Mouse (Mus musculus): ENCODE measurements around the gene Mettl27. TPM values are rescaled to one million over a fixed set of nuclear protein-coding genes. Genes with fewer than 3 reads are reported as not detected.
A peak's percentile ranks its signal among the peaks of the same experiment; 100 is the strongest.

Mettl27 gene
- polyA plus RNA-seq, 1 experiment from 2014 or later: 11.1 TPM

DNA sequence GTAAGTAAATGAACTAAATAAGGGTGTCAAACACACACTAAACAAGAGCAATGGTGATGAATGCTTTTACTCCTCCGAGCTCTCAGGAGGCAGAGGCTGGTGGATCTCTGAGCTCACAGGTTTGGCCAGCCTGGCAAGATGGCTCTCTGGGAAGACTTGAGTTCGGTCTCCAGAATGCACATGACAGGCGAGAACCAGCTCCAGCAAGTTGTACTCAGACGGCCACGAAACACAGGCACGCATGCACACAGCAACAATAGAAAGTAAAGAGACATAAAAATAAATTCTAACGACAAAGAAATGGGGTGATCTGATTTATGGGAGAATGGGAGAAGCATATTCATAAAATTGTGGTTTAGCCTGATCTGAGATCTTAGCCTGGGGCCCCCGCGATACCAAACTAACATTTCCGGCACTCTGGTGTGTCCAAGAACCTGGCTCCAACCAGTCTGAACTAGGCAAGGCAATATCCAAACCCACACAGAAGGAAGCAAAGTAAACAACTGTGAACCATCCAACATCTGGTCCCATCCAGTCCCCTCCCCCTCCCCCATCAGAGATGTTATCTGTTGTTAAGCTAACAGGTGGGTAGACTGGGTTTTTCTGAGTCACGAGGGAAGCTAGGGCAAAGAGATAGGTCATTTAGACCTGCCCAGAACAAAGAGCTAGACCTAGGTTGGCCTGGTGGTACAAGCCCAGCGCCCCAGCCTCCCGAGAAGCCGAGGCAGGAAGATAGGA is 9.5 kb downstream of the Mettl27 start:
- no peak for ATAC-seq (replicated peaks; ENCODE audit: insufficient number of reproducible peaks, low FRiP score, low TSS enrichment)
- no peak overlapping the region for H3K9ac ChIP-seq (ENCODE audit: low read depth, low read length)
- H3K27me3 ChIP-seq (ENCODE audit: control insufficient read depth, insufficient read depth, low read length): peaks cover 18% of the 10 kb centered on the region
- no peak overlapping the region for H3K4me2 ChIP-seq
- H3K27ac ChIP-seq (ENCODE audit: low read depth, low read length): no peak overlapping the region
- 75% methylated on average over 14 of the region's 14 CpGs for WGBS (ENCODE audit: insufficient replicate concordance)
- H3K4me1 ChIP-seq (ENCODE audit: control insufficient read depth, insufficient read depth, low read length): peaks cover 8% of the 10 kb centered on the region
- no peaks in the 10 kb centered on the region for H3K36me3 ChIP-seq (ENCODE audit: control insufficient read depth, insufficient read depth, low read length)
- H3K9me3 ChIP-seq (replicated peaks; ENCODE audit: control insufficient read depth, low read length): no peaks in the 10 kb centered on the region
- no peak overlapping the region for H3K4me3 ChIP-seq (ENCODE audit: low read depth, low read length)

DNA sequence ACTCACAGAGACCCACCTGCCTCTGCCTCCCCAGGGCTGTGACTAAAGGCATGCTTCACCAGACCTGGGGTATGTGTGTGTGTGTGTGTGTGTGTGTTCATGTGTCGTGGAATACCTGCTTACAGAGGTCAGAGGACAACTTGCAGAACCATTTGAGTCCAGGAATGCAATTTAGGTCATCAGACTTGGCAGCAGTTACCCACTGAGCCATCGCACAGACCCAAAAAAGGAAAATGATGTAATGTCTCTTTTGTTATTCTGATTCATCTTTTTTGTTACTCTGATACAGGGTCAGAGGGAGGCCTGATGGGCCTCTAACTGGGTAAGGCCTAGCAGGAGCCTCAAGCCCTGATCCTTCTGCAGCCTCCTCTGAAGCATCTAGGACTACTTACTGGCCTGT is 10.6 kb downstream of the Mettl27 start:
- H3K27ac ChIP-seq (ENCODE audit: low read depth, low read length): no peak overlapping the region
- no peaks in the 10 kb centered on the region for H3K9me3 ChIP-seq (replicated peaks; ENCODE audit: control insufficient read depth, low read length)
- ATAC-seq (replicated peaks; ENCODE audit: insufficient number of reproducible peaks, low FRiP score, low TSS enrichment): no peak
- H3K27me3 ChIP-seq (ENCODE audit: control insufficient read depth, insufficient read depth, low read length): peaks cover 25% of the 10 kb centered on the region
- H3K4me3 ChIP-seq (ENCODE audit: low read depth, low read length): no peak overlapping the region
- no peak overlapping the region for H3K4me2 ChIP-seq
- H3K36me3 ChIP-seq (ENCODE audit: control insufficient read depth, insufficient read depth, low read length): no peaks in the 10 kb centered on the region
- peaks cover 12% of the 10 kb centered on the region for H3K4me1 ChIP-seq (ENCODE audit: control insufficient read depth, insufficient read depth, low read length)
- H3K9ac ChIP-seq (ENCODE audit: low read depth, low read length): no peak overlapping the region
- WGBS (ENCODE audit: insufficient replicate concordance): 86% methylated on average over 2 of the region's 2 CpGs

DNA sequence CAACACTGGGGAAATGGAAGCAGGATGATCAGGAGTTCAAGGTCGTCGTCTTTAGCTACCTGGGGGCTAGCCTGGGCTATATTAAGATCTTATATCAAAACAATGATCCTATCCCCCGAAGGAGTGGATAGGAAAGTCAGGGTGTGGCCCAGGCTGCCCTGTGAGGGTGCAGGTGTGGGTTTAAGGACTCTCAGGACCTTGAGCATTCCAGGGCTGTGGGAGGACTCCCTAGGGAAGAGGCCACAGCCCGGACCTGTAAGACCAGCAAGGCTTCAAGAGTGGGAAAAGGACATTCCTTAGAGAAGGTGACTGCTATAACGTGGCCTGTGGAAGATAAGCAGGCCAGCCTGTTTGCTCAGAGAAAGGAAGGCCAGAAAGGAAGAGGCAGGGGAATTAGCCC is 12.0 kb downstream of the Mettl27 start:
- Histone ChIP-seq H3K4me2 (no peak overlapping the region), H3K36me3 (ENCODE audit: control insufficient read depth, insufficient read depth, low read length) (no peaks in the 10 kb centered on the region), H3K4me3 (ENCODE audit: low read depth, low read length) (no peak overlapping the region), H3K9ac (ENCODE audit: low read depth, low read length) (no peak overlapping the region), H3K27me3 (ENCODE audit: control insufficient read depth, insufficient read depth, low read length) (peaks cover 25% of the 10 kb centered on the region), H3K4me1 (ENCODE audit: control insufficient read depth, insufficient read depth, low read length) (peaks cover 12% of the 10 kb centered on the region), H3K27ac (ENCODE audit: low read depth, low read length) (no peak overlapping the region), H3K9me3 (replicated peaks; ENCODE audit: control insufficient read depth, low read length) (no peaks in the 10 kb centered on the region)
- WGBS (ENCODE audit: insufficient replicate concordance): 50% methylated on average over 5 of the region's 5 CpGs
- ATAC-seq (replicated peaks; ENCODE audit: insufficient number of reproducible peaks, low FRiP score, low TSS enrichment): no peak

DNA sequence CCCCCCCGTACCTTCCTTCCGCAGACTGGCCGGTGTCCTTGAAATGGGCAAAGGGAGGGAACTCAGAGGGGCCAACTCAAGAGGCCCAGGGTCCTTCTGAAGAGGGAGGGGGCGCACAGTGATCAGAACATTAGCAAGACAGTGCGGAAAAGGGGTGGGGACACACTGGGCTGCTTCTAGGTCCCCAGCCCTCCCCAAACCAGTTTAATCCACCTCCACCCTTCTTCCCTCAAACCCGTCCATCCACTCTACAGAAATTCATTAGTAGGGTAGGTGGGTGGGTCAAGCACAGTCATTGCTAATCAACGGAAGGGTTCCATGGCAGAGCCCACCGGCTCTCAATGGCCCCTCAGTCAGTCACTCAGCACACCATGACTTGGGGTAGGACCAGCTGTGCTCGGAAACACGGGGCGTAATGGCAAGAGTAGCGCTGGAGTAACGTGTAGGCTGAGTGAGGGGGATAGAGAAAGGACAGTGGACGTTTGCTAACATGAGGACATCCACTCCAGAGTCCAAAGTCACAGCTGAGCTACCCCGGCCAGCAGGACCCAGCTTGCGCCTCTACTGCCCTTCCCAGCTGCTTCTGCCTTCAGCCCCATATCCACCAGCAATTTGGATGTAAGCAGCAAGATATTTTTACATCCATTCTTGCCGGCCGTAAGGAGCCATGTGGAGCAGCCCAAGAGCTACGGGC is 13.2 kb downstream of the Mettl27 start:
- Histone ChIP-seq H3K4me3 (ENCODE audit: low read depth, low read length) (no peak overlapping the region), H3K27me3 (ENCODE audit: control insufficient read depth, insufficient read depth, low read length) (peaks cover 25% of the 10 kb centered on the region), H3K27ac (ENCODE audit: low read depth, low read length) (no peak overlapping the region), H3K36me3 (ENCODE audit: control insufficient read depth, insufficient read depth, low read length) (no peaks in the 10 kb centered on the region), H3K9ac (ENCODE audit: low read depth, low read length) (no peak overlapping the region), H3K4me1 (ENCODE audit: control insufficient read depth, insufficient read depth, low read length) (peaks cover 12% of the 10 kb centered on the region), H3K9me3 (replicated peaks; ENCODE audit: control insufficient read depth, low read length) (no peaks in the 10 kb centered on the region), H3K4me2 (no peak overlapping the region; the same call in 1 of the 2 replicates)
- no peak for ATAC-seq (replicated peaks; ENCODE audit: insufficient number of reproducible peaks, low FRiP score, low TSS enrichment)
- WGBS (ENCODE audit: insufficient replicate concordance): 54% methylated on average over 16 of the region's 19 CpGs

DNA sequence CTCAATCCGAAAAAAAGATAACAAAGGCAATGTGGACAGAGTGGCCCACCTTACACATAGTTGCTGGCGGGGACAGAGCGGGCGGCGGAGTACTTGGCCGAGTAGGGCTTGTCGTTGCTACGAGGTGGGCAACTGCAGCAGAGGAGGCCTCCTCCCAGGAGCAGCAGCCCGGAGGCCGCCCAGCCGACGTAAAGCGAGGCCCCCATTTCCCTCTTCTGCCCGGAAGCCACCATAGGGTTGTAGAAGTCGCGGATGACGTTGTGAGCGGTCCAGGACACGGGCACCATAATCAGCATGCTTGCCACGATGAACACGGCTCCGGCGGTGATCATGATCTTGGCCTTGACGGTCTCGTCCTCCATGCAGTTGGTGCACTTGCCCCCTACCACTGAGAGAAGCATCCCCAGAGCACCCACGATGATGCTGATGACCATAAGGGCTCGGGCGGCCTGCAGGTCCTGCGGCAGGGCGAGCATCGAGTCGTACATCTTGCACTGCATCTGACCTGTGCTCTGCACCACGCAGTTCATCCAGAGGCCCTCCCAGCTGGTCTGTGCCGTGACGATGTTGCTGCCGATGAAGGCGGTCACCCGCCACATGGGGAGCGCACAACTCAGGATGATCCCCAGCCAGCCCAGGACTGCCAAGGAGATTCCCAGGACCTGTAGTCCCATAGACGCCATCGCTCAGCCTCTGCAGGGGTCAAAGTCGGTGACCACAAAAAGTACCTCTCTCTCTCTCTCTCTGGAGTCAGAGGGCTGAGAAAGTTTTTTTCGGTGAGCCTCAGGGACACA is 14.1 kb downstream of the Mettl27 start:
- no peak for ATAC-seq (replicated peaks; ENCODE audit: insufficient number of reproducible peaks, low FRiP score, low TSS enrichment)
- H3K4me2 ChIP-seq: peak overlapping the region; percentile 45
- H3K9ac ChIP-seq (ENCODE audit: low read depth, low read length): no peak overlapping the region
- no peak overlapping the region for H3K27ac ChIP-seq (ENCODE audit: low read depth, low read length)
- H3K36me3 ChIP-seq (ENCODE audit: control insufficient read depth, insufficient read depth, low read length): no peaks in the 10 kb centered on the region
- WGBS (ENCODE audit: insufficient replicate concordance): 21% methylated on average over 43 of the region's 43 CpGs
- no peaks in the 10 kb centered on the region for H3K9me3 ChIP-seq (replicated peaks; ENCODE audit: control insufficient read depth, low read length)
- H3K27me3 ChIP-seq (ENCODE audit: control insufficient read depth, insufficient read depth, low read length): peaks cover 25% of the 10 kb centered on the region
- peak overlapping the region; percentile 24 for H3K4me3 ChIP-seq (ENCODE audit: low read depth, low read length)
- peaks cover 17% of the 10 kb centered on the region for H3K4me1 ChIP-seq (ENCODE audit: control insufficient read depth, insufficient read depth, low read length)

DNA sequence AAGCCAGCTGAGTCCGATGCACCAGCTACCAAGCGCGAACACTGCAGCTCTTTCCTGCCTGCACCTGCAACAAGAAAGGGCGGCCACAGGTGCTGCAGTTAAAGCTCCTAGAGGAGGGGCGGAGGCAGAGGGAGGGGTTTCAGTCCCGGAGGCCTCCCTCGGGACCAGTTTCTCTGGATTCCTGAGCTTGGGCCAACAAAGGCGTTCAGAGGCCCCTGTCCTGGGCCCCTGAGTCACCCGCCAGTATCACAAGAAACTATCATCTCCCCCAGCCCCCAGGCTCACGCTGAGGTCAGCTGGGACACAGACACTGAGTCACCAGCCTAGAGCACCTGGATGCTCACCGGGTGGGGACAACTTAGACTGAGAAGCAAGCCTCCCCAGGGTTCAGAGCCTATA is 14.7 kb downstream of the Mettl27 start, which contains the start of gene Cldn4:
Gene Cldn4 (minus strand): TSS at position 78 of the 399 bp plus-strand sequence.
- Histone ChIP-seq H3K27ac (ENCODE audit: low read depth, low read length) (no peak within 1 kb of the TSS), H3K9ac (ENCODE audit: low read depth, low read length) (no peak within 1 kb of the TSS), H3K9me3 (replicated peaks; ENCODE audit: control insufficient read depth, low read length) (no peaks in the 10 kb centered on the region), H3K4me1 (ENCODE audit: control insufficient read depth, insufficient read depth, low read length) (peaks cover 23% of the 10 kb centered on the region), H3K36me3 (ENCODE audit: control insufficient read depth, insufficient read depth, low read length) (no peaks in the 10 kb centered on the region), H3K4me2 (peak within 1 kb of the TSS; percentile 45), H3K27me3 (ENCODE audit: control insufficient read depth, insufficient read depth, low read length) (peaks cover 25% of the 10 kb centered on the region), H3K4me3 (ENCODE audit: low read depth, low read length) (peak within 1 kb of the TSS; percentile 24)
- no peak for ATAC-seq (replicated peaks; ENCODE audit: insufficient number of reproducible peaks, low FRiP score, low TSS enrichment)
- 13% methylated on average over 11 of the region's 11 CpGs for WGBS (ENCODE audit: insufficient replicate concordance)

DNA sequence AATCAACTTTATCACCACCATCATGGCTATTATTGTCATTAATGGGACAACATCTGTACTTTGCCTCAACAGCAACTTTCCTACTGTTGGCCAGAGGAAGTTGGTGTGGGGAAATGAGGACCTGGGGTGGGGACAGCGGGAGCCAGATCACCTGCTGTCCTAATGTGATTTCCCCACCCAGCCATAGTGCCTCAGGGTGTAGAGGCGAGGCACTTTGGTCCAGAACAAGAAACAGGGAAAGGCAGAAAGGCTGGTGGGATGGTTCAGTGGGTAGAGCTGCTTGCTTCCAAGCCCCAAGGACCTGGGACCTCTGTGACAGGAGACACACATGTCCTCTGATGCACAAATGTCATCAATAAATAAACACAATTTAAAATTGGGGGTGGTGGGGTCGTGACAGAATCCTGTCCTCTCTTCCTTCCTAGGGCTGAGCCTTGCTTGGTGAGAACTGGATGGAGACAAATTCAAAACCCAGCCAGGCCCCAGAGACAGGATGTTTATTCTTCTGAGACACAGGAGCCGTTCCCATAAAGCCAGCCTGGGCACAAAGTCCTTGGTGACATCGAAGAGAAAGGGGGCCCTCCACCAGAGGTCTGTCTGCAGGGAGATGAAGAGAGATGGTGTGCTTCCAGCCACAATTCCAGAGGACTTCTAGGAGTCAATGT is 15.4 kb downstream of the Mettl27 start:
- WGBS (ENCODE audit: insufficient replicate concordance): 53% methylated on average over 5 of the region's 5 CpGs
- no peaks in the 10 kb centered on the region for H3K36me3 ChIP-seq (ENCODE audit: control insufficient read depth, insufficient read depth, low read length)
- H3K4me2 ChIP-seq: no peak overlapping the region
- peaks cover 25% of the 10 kb centered on the region for H3K27me3 ChIP-seq (ENCODE audit: control insufficient read depth, insufficient read depth, low read length)
- peaks cover 24% of the 10 kb centered on the region for H3K4me1 ChIP-seq (ENCODE audit: control insufficient read depth, insufficient read depth, low read length)
- no peaks in the 10 kb centered on the region for H3K9me3 ChIP-seq (replicated peaks; ENCODE audit: control insufficient read depth, low read length)
- no peak for ATAC-seq (replicated peaks; ENCODE audit: insufficient number of reproducible peaks, low FRiP score, low TSS enrichment)
- no peak overlapping the region for H3K27ac ChIP-seq (ENCODE audit: low read depth, low read length)
- no peak overlapping the region for H3K4me3 ChIP-seq (ENCODE audit: low read depth, low read length)
- no peak overlapping the region for H3K9ac ChIP-seq (ENCODE audit: low read depth, low read length)

DNA sequence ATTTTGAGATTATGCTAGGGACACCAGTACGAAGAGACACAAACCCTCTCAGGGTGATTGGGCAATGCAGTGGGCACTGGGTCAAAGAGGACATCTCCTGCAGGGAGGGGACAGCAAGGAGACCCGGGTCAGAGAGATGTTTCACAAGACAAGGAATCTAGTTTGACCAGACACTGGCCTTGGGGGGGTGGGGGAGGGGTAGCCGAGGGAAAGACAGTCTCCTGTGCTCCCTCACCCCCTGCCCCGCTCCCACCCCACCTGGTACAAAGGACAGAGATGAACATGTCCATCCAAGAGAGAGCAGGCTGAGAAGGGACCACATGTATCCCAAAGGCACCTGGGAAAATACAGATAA is 15.9 kb downstream of the Mettl27 start:
- peaks cover 24% of the 10 kb centered on the region for H3K4me1 ChIP-seq (ENCODE audit: control insufficient read depth, insufficient read depth, low read length)
- no peak overlapping the region for H3K27ac ChIP-seq (ENCODE audit: low read depth, low read length)
- H3K36me3 ChIP-seq (ENCODE audit: control insufficient read depth, insufficient read depth, low read length): no peaks in the 10 kb centered on the region
- no peak overlapping the region for H3K4me2 ChIP-seq
- 48% methylated on average over 4 of the region's 4 CpGs for WGBS (ENCODE audit: insufficient replicate concordance)
- no peak for ATAC-seq (replicated peaks; ENCODE audit: insufficient number of reproducible peaks, low FRiP score, low TSS enrichment)
- H3K27me3 ChIP-seq (ENCODE audit: control insufficient read depth, insufficient read depth, low read length): peaks cover 25% of the 10 kb centered on the region
- no peak overlapping the region for H3K4me3 ChIP-seq (ENCODE audit: low read depth, low read length)
- H3K9ac ChIP-seq (ENCODE audit: low read depth, low read length): no peak overlapping the region
- H3K9me3 ChIP-seq (replicated peaks; ENCODE audit: control insufficient read depth, low read length): no peaks in the 10 kb centered on the region
